Mouse (Mus musculus) Patski (cell line): ENCODE measurements around the gene Izumo1. TPM values are rescaled to one million over a fixed set of nuclear protein-coding genes. Genes with fewer than 3 reads are reported as not detected.

Experiments used
- ATAC-seq: fragments of 100-300 bp; one replicate; pipeline ENCODE4 v1.8.0; 2021
- CTCF ChIA-PET: fragments of 350-600 bp; sonication (Branson Sonifier 250); formaldehyde crosslinking; loops from one replicate; lab custom pipeline; 2022; ENCODE audit warnings: inconsistent platforms; lab: Charles Lee
- POLR2A ChIA-PET: fragments of 350-600 bp; sonication (Branson Sonifier 250); formaldehyde crosslinking; loops from one replicate; lab custom pipeline; 2022; ENCODE audit warnings: antibody characterized with exemption, inconsistent platforms; lab: Charles Lee
- DNase-seq: peaks from one replicate; pipeline ENCODE4 v3.0.0-alpha.2; 2011; ENCODE audit warnings: low read depth, low spot score
- H3K27me3 ChIP-seq: fragments of 371-371 bp; one replicate; pipeline ENCODE4 v1.5.1; 2021
- CTCF ChIP-seq: fragments of 100-300 bp; IDR thresholded peaks from one replicate; pipeline ENCODE4 v1.5.1; 2021
- in situ Hi-C: fragments of 300-500 bp; cut with MboI; formaldehyde crosslinking; loops from 3 replicates; pipeline ENCODE4 v1.11.1; 2018; ENCODE audit warnings: low pct_unique_long_range_greater_than_20kb, mixed read lengths
- polyA plus RNA-seq: library from polyadenylated mRNA; unstranded; gene quantifications from one replicate; pipeline ENCODE4 v1.2.3, GENCODE M21; 2021

Gene Izumo1
- polyA plus RNA-seq, 1 experiment from 2014 or later, result 0.12 TPM

GRCm38 (mm10) chr7:45640191-45640957, 18.8 kb downstream of the Izumo1 start:
- H3K27me3 ChIP-seq, result no peaks in the 10 kb centered on the region
- ATAC-seq (no peak), DNase-seq (no peak)
- ChIA-PET POLR2A (no interaction called here), CTCF (interaction anchor here (2.1 kb wide), 1 partner anchor 42 kb away, joined by 6 read pairs; no protein-coding TSS in a partner anchor)
- in situ Hi-C loops, result no loop called here
- no peak for TF ChIP-seq CTCF

GRCm38 (mm10) chr7:45641391-45642040, 19.9 kb downstream of the Izumo1 start:
- POLR2A ChIA-PET, result no interaction called here
- DNase-seq (no peak), ATAC-seq (no peak)
- no peak for TF ChIP-seq CTCF
- in situ Hi-C loops, result no loop called here
- CTCF ChIA-PET, result interaction anchor here (1.0 to 1.3 kb wide), 2 partner anchors 8 to 19 kb away, joined by 3 read pairs; no protein-coding TSS in a partner anchor
- H3K27me3 ChIP-seq, result no peaks in the 10 kb centered on the region

GRCm38 (mm10) chr7:45642083-45642482, 20.5 kb downstream of the Izumo1 start:
- TF ChIP-seq CTCF, result no peak
- DNase-seq, result no peak
- POLR2A ChIA-PET, result interaction anchor here (1.6 kb wide), 1 partner anchor 13 kb away, joined by 4 read pairs; no protein-coding TSS in a partner anchor

GRCm38 (mm10) chr7:45642503-45643255, 21.1 kb downstream of the Izumo1 start:
- H3K27me3 ChIP-seq, result no peaks in the 10 kb centered on the region
- no peak for ATAC-seq
- no peak for DNase-seq
- POLR2A ChIA-PET, result interaction anchor here (1.4 to 1.6 kb wide), 2 partner anchors 13 to 23 kb away, joined by 4 to 5 read pairs; no protein-coding TSS in a partner anchor
- in situ Hi-C loops, result no loop called here
- TF ChIP-seq CTCF, result no peak
- CTCF ChIA-PET, result interaction anchor here (1.3 kb wide), 1 partner anchor 9 kb away, joined by 3 read pairs; no protein-coding TSS in a partner anchor

More at GRCm38 (mm10) chr7:45642083-45642482, 20.5 kb downstream of the Izumo1 start:
- CTCF ChIA-PET, result interaction anchor here (1.0 to 1.3 kb wide), 2 partner anchors 9 to 19 kb away, joined by 3 read pairs; no protein-coding TSS in a partner anchor
- no peak for ATAC-seq
- H3K27me3 ChIP-seq, result no peaks in the 10 kb centered on the region
- in situ Hi-C loops, result no loop called here

- peak; percentile 49 for DNase-seq
- in situ Hi-C loops, result no loop called here
- ChIA-PET CTCF (interaction anchor here (1.1 to 2.0 kb wide), 2 partner anchors 12 to 39 kb away, joined by 6 to 8 read pairs; no protein-coding TSS in a partner anchor), POLR2A (interaction anchor here (1.0 to 1.6 kb wide), 3 partner anchors 14 to 77 kb away, joined by 3 to 5 read pairs (median 4); no protein-coding TSS in a partner anchor)
- no peaks in the 10 kb centered on the region for H3K27me3 ChIP-seq
- no peak for TF ChIP-seq CTCF
- peak; percentile 81 for ATAC-seq
These were observed 22.0 kb downstream of the Izumo1 start for GRCm38 (mm10) chr7:45643441-45644178.

- H3K27me3 ChIP-seq, result no peaks in the 10 kb centered on the region
- in situ Hi-C loops, result no loop called here
- ChIA-PET POLR2A (interaction anchor here (1.0 to 1.4 kb wide), 2 partner anchors 24 to 78 kb away, joined by 3 to 5 read pairs; no protein-coding TSS in a partner anchor), CTCF (interaction anchor here (1.1 to 2.0 kb wide), 2 partner anchors 11 to 38 kb away, joined by 6 to 8 read pairs; no protein-coding TSS in a partner anchor)
- no peak for ATAC-seq
- TF ChIP-seq CTCF, result no peak
- DNase-seq, result no peak
These were observed 22.6 kb downstream of the Izumo1 start for GRCm38 (mm10) chr7:45644183-45644582.

GRCm38 (mm10) chr7:45644872-45645590, 23.4 kb downstream of the Izumo1 start:
- TF ChIP-seq CTCF, result no peak
- ATAC-seq, result no peak
- no peak for DNase-seq
- in situ Hi-C loops, result no loop called here
- ChIA-PET CTCF (interaction anchor here (1.0 to 2.0 kb wide), 3 partner anchors 11 to 38 kb away, joined by 3 to 8 read pairs (median 6); no protein-coding TSS in a partner anchor), POLR2A (no interaction called here)
- no peaks in the 10 kb centered on the region for H3K27me3 ChIP-seq

- no peaks in the 10 kb centered on the region for H3K27me3 ChIP-seq
- POLR2A ChIA-PET, result no interaction called here
- in situ Hi-C loops, result no loop called here
- TF ChIP-seq CTCF, result no peak
- ATAC-seq (no peak), DNase-seq (no peak)
- CTCF ChIA-PET, result interaction anchor here (1.0 to 2.0 kb wide), 2 partner anchors 10 to 37 kb away, joined by 3 to 8 read pairs; no protein-coding TSS in a partner anchor
These were observed 24.0 kb downstream of the Izumo1 start for GRCm38 (mm10) chr7:45645591-45645971.

- DNase-seq, result no peak
- in situ Hi-C loops, result no loop called here
- POLR2A ChIA-PET, result interaction anchor here (0.6 kb wide), 1 partner anchor 123 kb away, joined by 3 read pairs; no protein-coding TSS in a partner anchor
- TF ChIP-seq CTCF, result no peak
- no peaks in the 10 kb centered on the region for H3K27me3 ChIP-seq
- CTCF ChIA-PET, result no interaction called here
- ATAC-seq, result no peak
These were observed 25.1 kb downstream of the Izumo1 start for GRCm38 (mm10) chr7:45646671-45647070.
